Mouse (Mus musculus) lung, postnatal 14 days (tissue): ENCODE results near the gene Mybpc1.
"Not testable (repeated sequence)": the region's sequence is repeated elsewhere in the genome, so short reads cannot be mapped to it uniquely, and the experiment has no call there.

ENCODE experiments used
- DNase-seq: peaks from one replicate; pipeline ENCODE4 v3.0.0; 2021

Gene Mybpc1

DNA sequence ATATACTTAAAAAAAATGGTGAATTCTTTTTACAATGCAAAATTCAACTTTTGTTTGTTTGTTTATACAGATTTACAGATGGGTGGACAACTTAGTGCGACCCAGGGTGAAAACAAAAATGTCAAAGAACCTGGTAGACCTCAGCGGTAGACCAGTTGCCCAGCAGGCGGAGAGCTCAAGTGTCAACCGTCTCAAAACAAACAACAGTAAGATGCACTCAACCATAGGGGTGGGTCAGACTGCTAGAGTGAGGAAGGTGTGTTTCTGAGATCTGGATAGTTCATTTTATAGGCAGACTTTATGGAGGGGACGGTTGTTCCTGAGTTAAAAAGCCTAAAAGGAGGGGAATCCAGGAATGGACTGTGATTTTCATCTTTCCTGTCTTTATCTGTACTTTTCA, 116.3 kb downstream of the Mybpc1 start:
- DNase-seq = no peak

DNA sequence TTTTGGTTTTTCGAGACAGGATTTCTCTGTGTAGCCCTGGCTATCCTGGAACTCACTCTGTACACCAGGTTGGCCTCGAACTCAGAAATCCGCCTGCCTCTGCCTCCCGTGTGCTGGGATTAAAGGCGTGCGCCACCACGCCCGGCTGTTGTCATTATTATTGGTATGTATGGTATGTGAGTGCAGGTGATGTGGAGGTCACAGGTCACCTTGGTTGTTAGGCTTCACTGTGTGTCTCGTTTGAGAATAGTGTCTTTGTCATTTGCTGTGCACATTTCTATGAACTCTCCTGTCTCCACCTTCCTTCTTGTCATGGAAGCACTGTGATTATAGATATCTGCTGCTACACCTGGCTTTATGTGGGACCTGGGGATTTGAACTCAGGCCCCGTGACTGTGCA, 122.1 kb downstream of the Mybpc1 start:
- DNase-seq = not testable (repeated sequence)
